Mouse (Mus musculus) MEL (cell line): ENCODE measurements around the gene Socs4. TPM values are rescaled to one million over a fixed set of nuclear protein-coding genes. Genes with fewer than 3 reads are reported as not detected.

ENCODE experiments used
- DNase-seq: peaks from one replicate; pipeline ENCODE4 v3.0.0; 2011; ENCODE audit warnings: low read depth, low spot score
- H3K27ac ChIP-seq: 2 replicates; pipeline ENCODE4 v1.5.1; 2012; ENCODE audit warnings: low read depth, mild to moderate bottlenecking, control low read depth, low read length, moderate library complexity; ENCODE audit not compliant: control insufficient read depth
- H3K27me3 ChIP-seq, 2 experiments: fragments of 150-350 bp in 1 of 2; sonication (generic) in 1 of 2; 2 replicates each; pipeline ENCODE4 v1.6.1; 2012; ENCODE audit warnings: low read length in 2 of 2, mild to moderate bottlenecking in 2 of 2, improper control_type of control experiment in 1 of 2, moderate library complexity in 1 of 2; ENCODE audit not compliant: insufficient read depth in 2 of 2, control insufficient read depth in 1 of 2
- H3K36me3 ChIP-seq, 2 experiments: 2 replicates each; pipeline ENCODE4 v1.6.1; 2012 to 2014; ENCODE audit warnings: low read length in 2 of 2, improper control_type of control experiment in 1 of 2, inconsistent platforms in 1 of 2, mild to moderate bottlenecking in 1 of 2; ENCODE audit not compliant: insufficient read depth in 2 of 2, control insufficient read depth in 1 of 2
- H3K4me1 ChIP-seq, 2 experiments: fragments of 150-350 bp in 1 of 2; sonication (generic) in 1 of 2; 2 replicates each; pipeline ENCODE4 v1.6.1; 2012; ENCODE audit warnings: low read length in 2 of 2, improper control_type of control experiment in 1 of 2, mild to moderate bottlenecking in 1 of 2; ENCODE audit not compliant: insufficient read depth in 2 of 2, control insufficient read depth in 1 of 2
- H3K4me3 ChIP-seq, 2 experiments: fragments of 150-350 bp in 1 of 2; sonication (generic) in 1 of 2; 2 replicates each; pipeline ENCODE4 v1.5.1; 2012; ENCODE audit warnings: low read depth in 2 of 2, low read length in 2 of 2, mild to moderate bottlenecking in 2 of 2, moderate library complexity in 2 of 2, control low read depth in 1 of 2, improper control_type of control experiment in 1 of 2; ENCODE audit not compliant: control insufficient read depth in 1 of 2, insufficient read depth in 1 of 2
- H3K79me2 ChIP-seq: 2 replicates; pipeline ENCODE4 v1.6.1; 2012; ENCODE audit warnings: mild to moderate bottlenecking, low read length, moderate library complexity; ENCODE audit not compliant: control insufficient read depth, poor library complexity, insufficient read depth
- H3K9ac ChIP-seq: 2 replicates; pipeline ENCODE4 v1.6.1; 2012; ENCODE audit warnings: low read depth, mild to moderate bottlenecking, control low read depth, low read length, moderate library complexity; ENCODE audit not compliant: control insufficient read depth, poor library complexity, severe bottlenecking
- H3K9me3 ChIP-seq: fragments of 150-350 bp; sonication (generic); replicated peaks from 2 replicates; pipeline ENCODE4 v1.6.1; 2012; ENCODE audit warnings: mild to moderate bottlenecking, low read length, improper control_type of control experiment, moderate library complexity; ENCODE audit not compliant: insufficient read depth
- CHD1 ChIP-seq: IDR thresholded peaks from 2 replicates; pipeline ENCODE4 v1.6.1; 2012; ENCODE audit warnings: low read depth, mild to moderate bottlenecking, inconsistent platforms, low read length, improper control_type of control experiment
- CTCF ChIP-seq, 3 experiments: IDR thresholded peaks in 2 of 3; conservative IDR thresholded peaks in 1 of 3; 2 replicates each; pipeline ENCODE4 v1.5.1; 2011 to 2012; ENCODE audit warnings: low read length in 3 of 3, low read depth in 2 of 3, mild to moderate bottlenecking in 2 of 3, improper control_type of control experiment in 1 of 3, inconsistent platforms in 1 of 3, mixed read lengths in 1 of 3, moderate library complexity in 1 of 3; ENCODE audit not compliant: control insufficient read depth in 1 of 3, insufficient read depth in 1 of 3, poor library complexity in 1 of 3, severe bottlenecking in 1 of 3
- GABPA ChIP-seq: IDR thresholded peaks from 2 replicates; pipeline ENCODE4 v1.6.1; 2012; ENCODE audit warnings: low read depth, mild to moderate bottlenecking, inconsistent platforms, low read length, improper control_type of control experiment, moderate library complexity
- HCFC1 ChIP-seq: IDR thresholded peaks from 2 replicates; pipeline ENCODE4 v1.6.1; 2012; ENCODE audit warnings: low read depth, mild to moderate bottlenecking, inconsistent platforms, low read length, improper control_type of control experiment, moderate library complexity
- MYC ChIP-seq: IDR thresholded peaks from 2 replicates; pipeline ENCODE4 v1.6.1; 2011; ENCODE audit warnings: low read depth, mild to moderate bottlenecking, low read length, improper control_type of control experiment, moderate library complexity
- NRF1 ChIP-seq: IDR thresholded peaks from 2 replicates; pipeline ENCODE4 v1.6.1; 2014; ENCODE audit warnings: low read depth, mild to moderate bottlenecking, inconsistent platforms, low read length, improper control_type of control experiment, moderate library complexity; ENCODE audit not compliant: poor library complexity, insufficient read depth, severe bottlenecking
- POLR2A ChIP-seq, 2 experiments: IDR thresholded peaks; 2 replicates each; pipeline ENCODE4 v1.6.1; 2011 to 2012; ENCODE audit warnings: low read length in 2 of 2, mild to moderate bottlenecking in 2 of 2, control low read depth in 1 of 2, improper control_type of control experiment in 1 of 2, low read depth in 1 of 2, moderate library complexity in 1 of 2; ENCODE audit not compliant: control insufficient read depth in 1 of 2, insufficient read depth in 1 of 2, poor library complexity in 1 of 2
- RAD21 ChIP-seq: IDR thresholded peaks from 2 replicates; pipeline ENCODE4 v1.6.1; 2011; ENCODE audit warnings: mild to moderate bottlenecking, low read depth, low read length, improper control_type of control experiment
- RCOR1 ChIP-seq: IDR thresholded peaks from 2 replicates; pipeline ENCODE4 v1.6.1; 2012; ENCODE audit warnings: low read depth, mild to moderate bottlenecking, inconsistent platforms, low read length, improper control_type of control experiment
- SIN3A ChIP-seq: IDR thresholded peaks from 2 replicates; pipeline ENCODE4 v1.6.1; 2012; ENCODE audit warnings: low read length, improper control_type of control experiment, inconsistent platforms
- SMC3 ChIP-seq: IDR thresholded peaks from 2 replicates; pipeline ENCODE4 v1.6.1; 2011; ENCODE audit warnings: low read depth, low read length, improper control_type of control experiment
- TBP ChIP-seq: IDR thresholded peaks from 2 replicates; pipeline ENCODE4 v1.8.0; 2011; ENCODE audit warnings: low read depth, low read length, improper control_type of control experiment
- UBTF ChIP-seq: IDR thresholded peaks from 2 replicates; pipeline ENCODE4 v1.6.1; 2012; ENCODE audit warnings: low read depth, mild to moderate bottlenecking, inconsistent platforms, low read length, improper control_type of control experiment, moderate library complexity, borderline replicate concordance; ENCODE audit not compliant: insufficient read depth
- USF1 ChIP-seq: IDR thresholded peaks from 2 replicates; pipeline ENCODE4 v1.6.1; 2014; ENCODE audit warnings: low read depth, mild to moderate bottlenecking, inconsistent platforms, low read length, improper control_type of control experiment, moderate library complexity
- ZC3H11A ChIP-seq: IDR thresholded peaks from 2 replicates; pipeline ENCODE4 v1.6.1; 2012; ENCODE audit warnings: low read depth, mild to moderate bottlenecking, inconsistent platforms, low read length, improper control_type of control experiment
- ZKSCAN1 ChIP-seq: IDR thresholded peaks from 2 replicates; pipeline ENCODE4 v1.6.1; 2012; ENCODE audit warnings: low read depth, mild to moderate bottlenecking, inconsistent platforms, low read length, improper control_type of control experiment, moderate library complexity
- ZNF384 ChIP-seq: IDR thresholded peaks from 2 replicates; pipeline ENCODE4 v1.6.1; 2012; ENCODE audit warnings: low read depth, mild to moderate bottlenecking, inconsistent platforms, low read length, improper control_type of control experiment
- polyA plus RNA-seq, 2 experiments: library from polyadenylated mRNA; stranded (reverse) in 1 of 2; unstranded in 1 of 2; fragments of >175 nt in 1 of 2; fragments of >200 nt in 1 of 2; gene quantifications; 2 replicates each; pipeline versions ENCODE4 v1.2.1 to v1.2.4; 2012; ENCODE audit warnings: low replicate concordance in 2 of 2, low read depth in 1 of 2; ENCODE audit not compliant: insufficient read length in 2 of 2, insufficient read depth in 1 of 2, missing spikeins in 1 of 2
- total RNA-seq: library from RNA; depleted of rRNA; stranded (reverse); fragments of 300-350 nt; gene quantifications from 2 replicates; pipeline ENCODE4 v1.2.3, GENCODE M21; 2012

Socs4 gene
- total and polyA plus RNA-seq, 3 experiments, result 8.8 to 21.0 (median 13.9) TPM

DNA sequence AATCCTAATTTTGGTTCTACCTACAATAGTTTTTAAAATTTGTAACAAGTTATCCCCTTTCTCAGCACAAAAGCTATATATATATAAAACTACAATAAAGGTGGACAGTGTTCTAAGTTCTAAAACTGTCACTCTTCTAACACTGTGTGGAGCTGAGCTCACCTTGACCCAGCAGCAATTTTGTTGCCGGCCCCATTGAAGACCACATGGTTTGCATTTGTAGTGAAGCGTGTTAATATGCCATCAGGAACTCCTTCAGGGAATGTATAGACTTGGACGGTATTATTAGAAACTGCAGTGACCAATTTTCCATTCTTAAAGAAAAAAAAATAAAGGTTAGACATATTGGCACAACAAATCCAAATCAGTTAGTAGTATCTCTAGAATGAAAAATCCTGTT, 3.0 kb upstream of the Socs4 start:
- Histone ChIP-seq H3K9ac (no peak overlapping the region), H3K36me3 (peaks cover 21 to 33% of the 10 kb centered on the region in 2 experiments), H3K79me2 (peaks cover 38% of the 10 kb centered on the region), H3K27me3 (no peaks in the 10 kb centered on the region), H3K9me3 (no peaks in the 10 kb centered on the region), H3K4me1 (peaks cover 0 to 7% of the 10 kb centered on the region in 2 experiments; a peak in 1 of 4 replicates), H3K27ac (no peak overlapping the region), H3K4me3 (no peak overlapping the region)
- TF ChIP-seq NRF1, result no peak
- TF ChIP-seq RCOR1, result no peak
- no peak for TF ChIP-seq ZC3H11A
- no peak for TF ChIP-seq TBP
- TF ChIP-seq SMC3, result no peak
- TF ChIP-seq MYC, result no peak
- TF ChIP-seq HCFC1, result no peak
- no peak for TF ChIP-seq ZKSCAN1
- no peak for TF ChIP-seq SIN3A
- no peak for TF ChIP-seq CHD1
- no peak for TF ChIP-seq GABPA
- TF ChIP-seq RAD21, result no peak
- TF ChIP-seq UBTF, result no peak
- DNase-seq, result no peak

DNA sequence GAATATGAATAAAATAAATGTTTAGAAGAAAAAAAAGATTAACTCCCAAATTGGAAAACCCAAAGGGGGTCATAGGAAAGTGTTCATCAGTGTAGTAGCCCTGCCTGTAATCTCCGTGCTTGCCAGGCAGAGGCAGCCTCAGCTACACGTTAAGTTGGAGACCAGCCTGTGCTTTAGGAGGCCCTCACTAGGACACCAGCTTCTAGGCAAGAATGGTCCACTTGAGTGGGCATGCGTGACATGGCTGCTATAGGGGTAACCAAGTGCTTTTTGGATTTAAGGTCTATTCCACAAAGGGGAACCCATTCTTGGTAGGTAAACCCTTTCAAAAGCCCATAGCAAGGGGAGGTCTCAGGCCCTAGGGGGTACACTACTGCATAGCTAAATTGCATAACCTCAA, 1.3 kb upstream of the Socs4 start:
- Histone ChIP-seq H3K36me3 (peaks cover 21 to 26% of the 10 kb centered on the region in 2 experiments), H3K27me3 (no peaks in the 10 kb centered on the region), H3K4me3 (peak overlapping the region; percentile 67 to 78), H3K4me1 (peaks cover 0 to 7% of the 10 kb centered on the region in 2 experiments; a peak in 1 of 4 replicates), H3K9me3 (no peaks in the 10 kb centered on the region), H3K79me2 (peaks cover 49% of the 10 kb centered on the region), H3K9ac (peak overlapping the region; percentile 78), H3K27ac (peak overlapping the region; percentile 76)
- TF ChIP-seq SMC3 (peak; percentile 25; the same call in 1 of the 2 replicates), CTCF (IDR thresholded peaks at IDR 0.05 in 2 of 3, conservative IDR thresholded peaks at IDR 0.05 in 1 of 3; ENCODE audit: control insufficient read depth in 1 of 3, insufficient read depth in 1 of 3, low read depth in 2 of 3, low read length in 3 of 3, poor library complexity in 1 of 3, severe bottlenecking in 1 of 3) (peak in 2 of 3 experiments; percentile 12 to 16; a peak in 1 of 6 replicates), POLR2A (IDR thresholded peaks at IDR 0.05; ENCODE audit: control insufficient read depth in 1 of 2, insufficient read depth in 1 of 2, low read depth in 1 of 2, low read length in 2 of 2, poor library complexity in 1 of 2) (0 out of 4 replicates have a peak, but pooled peaks of 1 of the 2 experiments have one; percentile 12), ZC3H11A (no peak), USF1 (no peak), RAD21 (peak; percentile 13; the same call in 1 of the 2 replicates), ZNF384 (peak; percentile 38; the same call in 1 of the 2 replicates)
- peak; percentile 71 for DNase-seq
